Mouse (Mus musculus): ENCODE results near the gene Cited4. TPM values are rescaled to one million over a fixed set of nuclear protein-coding genes. Genes with fewer than 3 reads are reported as not detected.
A peak's percentile ranks its signal among the peaks of the same experiment; 100 is the strongest.

Gene Cited4
- total and polyA plus RNA-seq, 2 experiments from 2014 or later: 5.4 to 11.7 TPM

GRCm38 (mm10) chr4:120674775-120675451 is 8.5 kb downstream of the Cited4 start:
- Histone ChIP-seq H3K9me3 (ENCODE audit: low read length) (no peaks in the 10 kb centered on the region), H3K4me1 (ENCODE audit: insufficient read depth, low read length) (no peaks in the 10 kb centered on the region), H3K4me3 (ENCODE audit: low read length) (no peak overlapping the region), H3K4me2 (ENCODE audit: low read depth, low read length) (no peak overlapping the region), H3K9ac (replicated peaks; ENCODE audit: low read length) (no peak overlapping the region), H3K27ac (no peak overlapping the region), H3K27me3 (ENCODE audit: insufficient read depth, low read length) (no peaks in the 10 kb centered on the region), H3K36me3 (ENCODE audit: insufficient read depth, low read length) (no peaks in the 10 kb centered on the region)
- TF ChIP-seq CTCF (IDR thresholded peaks at IDR 0.05; ENCODE audit: low read depth): no peak
- no peak for DNase-seq (ENCODE audit: low spot score)
- 83% methylated on average over 8 of the region's 8 CpGs for WGBS
- ATAC-seq: no peak

GRCm38 (mm10) chr4:120675640-120676039 is 9.3 kb downstream of the Cited4 start:
- no peaks in the 10 kb centered on the region for H3K36me3 ChIP-seq (ENCODE audit: insufficient read depth, low read length)
- WGBS: 80% methylated on average over 2 of the region's 2 CpGs
- no peak for DNase-seq (ENCODE audit: low spot score)
- TF ChIP-seq CTCF (IDR thresholded peaks at IDR 0.05; ENCODE audit: low read depth): no peak
- no peak for ATAC-seq
- H3K9ac ChIP-seq (replicated peaks; ENCODE audit: low read length): no peak overlapping the region
- no peak overlapping the region for H3K27ac ChIP-seq
- H3K4me2 ChIP-seq (ENCODE audit: low read depth, low read length): no peak overlapping the region
- H3K27me3 ChIP-seq (ENCODE audit: insufficient read depth, low read length): no peaks in the 10 kb centered on the region
- H3K4me3 ChIP-seq (ENCODE audit: low read length): no peak overlapping the region
- H3K9me3 ChIP-seq (ENCODE audit: low read length): no peaks in the 10 kb centered on the region
- no peaks in the 10 kb centered on the region for H3K4me1 ChIP-seq (ENCODE audit: insufficient read depth, low read length)

GRCm38 (mm10) chr4:120680953-120681352 is 14.6 kb downstream of the Cited4 start:
- ATAC-seq: no peak

GRCm38 (mm10) chr4:120682168-120682567 is 15.8 kb downstream of the Cited4 start:
- no peak overlapping the region for H3K27ac ChIP-seq
- no peak overlapping the region for H3K4me2 ChIP-seq (ENCODE audit: low read depth, low read length)
- H3K4me1 ChIP-seq (ENCODE audit: insufficient read depth, low read length): no peaks in the 10 kb centered on the region
- WGBS: 41% methylated on average over 10 of the region's 10 CpGs
- no peaks in the 10 kb centered on the region for H3K27me3 ChIP-seq (ENCODE audit: insufficient read depth, low read length)
- DNase-seq (ENCODE audit: low spot score) (peak; percentile 59), ATAC-seq (no peak)
- H3K9ac ChIP-seq (replicated peaks; ENCODE audit: low read length): no peak overlapping the region
- TF ChIP-seq CTCF (IDR thresholded peaks at IDR 0.05; ENCODE audit: low read depth): peak; percentile 79
- no peaks in the 10 kb centered on the region for H3K36me3 ChIP-seq (ENCODE audit: insufficient read depth, low read length)
- H3K4me3 ChIP-seq (ENCODE audit: low read length): no peak overlapping the region
- no peaks in the 10 kb centered on the region for H3K9me3 ChIP-seq (ENCODE audit: low read length)

More at GRCm38 (mm10) chr4:120680953-120681352, 14.6 kb downstream of the Cited4 start:
- no peak overlapping the region for H3K4me2 ChIP-seq (ENCODE audit: low read depth, low read length)
- H3K36me3 ChIP-seq (ENCODE audit: insufficient read depth, low read length): no peaks in the 10 kb centered on the region
- H3K4me1 ChIP-seq (ENCODE audit: insufficient read depth, low read length): no peaks in the 10 kb centered on the region
- no peaks in the 10 kb centered on the region for H3K27me3 ChIP-seq (ENCODE audit: insufficient read depth, low read length)
- no peaks in the 10 kb centered on the region for H3K9me3 ChIP-seq (ENCODE audit: low read length)
- H3K4me3 ChIP-seq (ENCODE audit: low read length): no peak overlapping the region
- DNase-seq (ENCODE audit: low spot score): peak; percentile 74
- no peak overlapping the region for H3K9ac ChIP-seq (replicated peaks; ENCODE audit: low read length)
- H3K27ac ChIP-seq: no peak overlapping the region
- WGBS: 53% methylated on average over 7 of the region's 7 CpGs
- peak; percentile 87 for TF ChIP-seq CTCF (IDR thresholded peaks at IDR 0.05; ENCODE audit: low read depth)

GRCm38 (mm10) chr4:120683278-120683997 is 17.1 kb downstream of the Cited4 start:
- Histone ChIP-seq H3K27ac (no peak overlapping the region), H3K4me1 (ENCODE audit: insufficient read depth, low read length) (no peaks in the 10 kb centered on the region), H3K9ac (replicated peaks; ENCODE audit: low read length) (no peak overlapping the region), H3K4me3 (ENCODE audit: low read length) (no peak overlapping the region), H3K4me2 (ENCODE audit: low read depth, low read length) (no peak overlapping the region), H3K27me3 (ENCODE audit: insufficient read depth, low read length) (no peaks in the 10 kb centered on the region), H3K9me3 (ENCODE audit: low read length) (no peaks in the 10 kb centered on the region), H3K36me3 (ENCODE audit: insufficient read depth, low read length) (no peaks in the 10 kb centered on the region)
- 51% methylated on average over 9 of the region's 9 CpGs for WGBS
- no peak for DNase-seq (ENCODE audit: low spot score)
- TF ChIP-seq CTCF (IDR thresholded peaks at IDR 0.05; ENCODE audit: low read depth): no peak
- no peak for ATAC-seq

- DNase-seq (ENCODE audit: low spot score) (no peak), ATAC-seq (no peak)
- no peak overlapping the region for H3K27ac ChIP-seq
- no peaks in the 10 kb centered on the region for H3K4me1 ChIP-seq (ENCODE audit: insufficient read depth, low read length)
- WGBS: 33% methylated on average over 6 of the region's 6 CpGs
- no peaks in the 10 kb centered on the region for H3K27me3 ChIP-seq (ENCODE audit: insufficient read depth, low read length)
- TF ChIP-seq CTCF (IDR thresholded peaks at IDR 0.05; ENCODE audit: low read depth): no peak
- no peaks in the 10 kb centered on the region for H3K36me3 ChIP-seq (ENCODE audit: insufficient read depth, low read length)
- H3K9ac ChIP-seq (replicated peaks; ENCODE audit: low read length): no peak overlapping the region
- no peaks in the 10 kb centered on the region for H3K9me3 ChIP-seq (ENCODE audit: low read length)
- no peak overlapping the region for H3K4me2 ChIP-seq (ENCODE audit: low read depth, low read length)
- no peak overlapping the region for H3K4me3 ChIP-seq (ENCODE audit: low read length)
These were observed 20.9 kb downstream of the Cited4 start for GRCm38 (mm10) chr4:120687282-120687681.

- DNase-seq (ENCODE audit: low spot score) (no peak), ATAC-seq (no peak)
- Histone ChIP-seq H3K9me3 (ENCODE audit: low read length) (no peaks in the 10 kb centered on the region), H3K27ac (no peak overlapping the region), H3K4me3 (ENCODE audit: low read length) (no peak overlapping the region), H3K4me2 (ENCODE audit: low read depth, low read length) (no peak overlapping the region), H3K27me3 (ENCODE audit: insufficient read depth, low read length) (no peaks in the 10 kb centered on the region), H3K36me3 (ENCODE audit: insufficient read depth, low read length) (no peaks in the 10 kb centered on the region), H3K4me1 (ENCODE audit: insufficient read depth, low read length) (no peaks in the 10 kb centered on the region), H3K9ac (replicated peaks; ENCODE audit: low read length) (no peak overlapping the region)
- TF ChIP-seq CTCF (IDR thresholded peaks at IDR 0.05; ENCODE audit: low read depth): no peak
- WGBS: 81% methylated on average over 6 of the region's 6 CpGs
These were observed 22.9 kb downstream of the Cited4 start for GRCm38 (mm10) chr4:120689317-120689716.
